Mouse (Mus musculus) ES-E14 (cell line): ENCODE measurements at regions not wholly inside any gene's neighbourhood (a gene's known extent, or its start where the extent isn't known, plus 50 kb on each side); places are given as distances from the start of the nearest gene placed in this dataset.

Source experiments
- HCFC1 ChIP-seq: IDR thresholded peaks from 2 replicates; pipeline ENCODE4 v1.6.1; 2012; ENCODE audit warnings: low read length, inconsistent platforms, borderline replicate concordance; ENCODE audit not compliant: insufficient read depth
- MAFK ChIP-seq: IDR thresholded peaks from 2 replicates; pipeline ENCODE4 v1.6.1; 2014; ENCODE audit warnings: mild to moderate bottlenecking, low read depth, low read length, inconsistent platforms; ENCODE audit not compliant: insufficient read depth
- ZNF384 ChIP-seq: IDR thresholded peaks from 2 replicates; pipeline ENCODE4 v1.6.1; 2012; ENCODE audit warnings: low read depth, low read length, inconsistent platforms

GRCm38 (mm10) chr14:94912326-94912725 is 968.7 kb upstream of the 4921530L21Rik start:
- TF ChIP-seq ZNF384 (no peak), MAFK (no peak), HCFC1 (no peak)
